Mouse (Mus musculus) T-cell, adult 2 months (primary cell): Measurements from ENCODE around the gene Efna1.
A peak's percentile ranks its signal among the peaks of the same experiment; 100 is the strongest.

Experiments
- DNase-seq: peaks from one replicate; pipeline ENCODE4 v3.0.0; 2022; ENCODE audit warnings: low spot score

Gene Efna1

DNA sequence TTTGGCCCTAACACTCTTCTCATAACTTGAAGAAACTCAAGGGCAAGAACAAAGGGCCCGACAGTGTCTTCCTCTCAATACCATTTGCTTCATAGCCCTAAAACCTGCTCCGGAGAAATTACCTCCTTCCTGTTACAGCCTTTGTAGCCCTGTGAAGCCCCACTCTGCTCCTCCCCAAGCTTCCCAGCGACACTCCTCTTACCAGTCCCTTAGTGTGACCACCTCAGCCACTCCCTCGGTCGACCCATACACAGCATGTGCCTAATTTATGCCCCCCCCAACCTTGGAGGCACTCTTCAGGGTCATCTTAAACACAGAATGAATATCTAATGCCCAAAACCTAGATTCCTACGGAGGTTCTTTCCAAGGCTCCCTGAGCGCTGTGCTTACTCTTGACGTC is 2.3 kb downstream of the Efna1 start:
- no peak for DNase-seq

- no peak for DNase-seq
Measured at GRCm38 (mm10) chr3:89278107-89278506, 2.8 kb downstream of the Efna1 start.

- DNase-seq = no peak
Measured at GRCm38 (mm10) chr3:89277281-89278021, 3.5 kb downstream of the Efna1 start.

GRCm38 (mm10) chr3:89276061-89276460 is 4.9 kb downstream of the Efna1 start:
- DNase-seq = no peak

- no peak for DNase-seq
Measured at GRCm38 (mm10) chr3:89271760-89272159, 9.2 kb downstream of the Efna1 start.

DNA sequence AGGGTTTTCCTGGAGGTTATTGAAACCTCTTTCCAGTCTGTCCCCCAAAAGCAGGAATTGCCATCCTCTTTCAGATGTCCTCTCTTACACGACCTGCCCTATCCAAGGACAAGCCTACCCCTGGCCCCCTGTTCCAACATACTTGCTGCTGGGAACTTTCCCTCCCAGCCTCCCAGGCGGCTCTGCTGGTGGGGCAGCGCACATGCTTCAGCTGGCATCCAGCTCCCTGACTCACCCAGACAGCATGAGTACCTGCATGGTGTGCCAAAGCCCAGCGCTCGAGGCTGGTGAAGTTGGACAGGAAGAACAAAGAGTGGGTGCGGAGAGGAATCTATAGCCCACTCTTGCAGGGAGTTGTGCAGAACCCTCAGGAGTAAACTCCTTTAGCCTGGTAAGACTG is 10.1 kb downstream of the Efna1 start:
- no peak for DNase-seq

DNA sequence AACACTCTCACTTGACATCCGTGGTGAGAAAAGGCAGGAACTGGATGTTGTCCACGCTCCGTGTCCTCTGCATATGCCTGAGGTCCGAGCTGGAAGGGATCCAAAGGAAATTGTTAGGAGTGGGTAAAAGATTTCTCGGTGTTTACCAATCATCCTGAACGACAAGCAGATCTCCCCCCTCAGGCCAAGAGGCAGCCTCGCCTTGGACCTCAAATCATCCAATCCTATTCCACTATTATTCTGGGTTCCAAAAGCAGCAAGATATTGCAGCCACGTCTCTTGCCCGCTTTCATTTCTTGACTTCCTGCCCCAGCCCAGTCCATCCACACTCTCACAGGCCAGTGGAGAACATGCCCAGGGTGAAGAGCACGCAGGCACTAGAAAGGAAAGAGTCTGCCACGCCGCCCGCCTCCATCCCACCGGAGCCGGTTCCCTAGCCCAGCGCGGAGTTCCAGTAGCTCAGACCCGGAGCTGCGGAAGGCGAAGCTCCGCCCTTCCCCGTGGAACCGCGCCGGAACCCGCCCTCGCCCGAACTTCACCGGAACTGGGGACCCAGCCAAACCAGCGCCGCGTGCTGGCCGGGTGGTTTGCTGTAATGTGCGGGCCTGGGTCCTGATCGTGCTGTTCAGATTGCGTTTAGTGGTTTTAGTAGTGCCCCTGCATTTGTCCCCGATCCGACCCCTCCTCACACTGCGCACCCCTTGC is 10.7 kb downstream of the Efna1 start, which contains the start of gene Slc50a1:
Gene Slc50a1, minus strand, starts transcription at position 520 of the 705 bp plus-strand sequence.
- DNase-seq = peak; percentile 70

GRCm38 (mm10) chr3:89268916-89269315 is 12.0 kb downstream of the Efna1 start:
- no peak for DNase-seq

GRCm38 (mm10) chr3:89266439-89266893 is 14.5 kb downstream of the Efna1 start:
- DNase-seq = peak; percentile 82

- DNase-seq = no peak
Measured at GRCm38 (mm10) chr3:89262417-89262816, 18.5 kb downstream of the Efna1 start.

GRCm38 (mm10) chr3:89260211-89260610 is 20.7 kb downstream of the Efna1 start:
- no peak for DNase-seq

DNA sequence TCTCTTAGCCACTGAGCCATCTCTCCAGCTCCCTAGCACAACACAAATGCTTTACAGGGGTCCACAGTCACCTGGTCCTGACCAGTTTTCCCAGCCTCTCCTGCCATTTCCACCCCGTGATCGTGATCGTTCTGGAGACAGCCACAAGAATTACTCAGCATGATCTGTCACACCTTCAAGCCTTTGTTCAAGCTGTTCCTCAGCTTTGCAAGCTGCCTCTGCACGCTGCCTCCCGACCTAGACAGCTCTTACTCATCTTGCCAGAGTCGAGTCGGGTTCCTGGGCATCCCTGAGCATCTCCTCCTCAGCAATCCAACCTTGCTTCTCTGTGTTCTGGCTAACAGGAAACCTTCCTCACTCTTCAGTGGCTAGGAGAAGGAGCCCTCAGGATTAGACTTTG is 21.9 kb downstream of the Efna1 start, which contains the start of gene Dpm3:
Gene Dpm3, plus strand, starts transcription at position 283 of the 400 bp plus-strand sequence.
- no peak for DNase-seq

GRCm38 (mm10) chr3:89256177-89256576 is 24.8 kb downstream of the Efna1 start:
- DNase-seq = no peak

- DNase-seq = no peak
Measured at GRCm38 (mm10) chr3:89254994-89255393, 25.9 kb downstream of the Efna1 start.

DNA sequence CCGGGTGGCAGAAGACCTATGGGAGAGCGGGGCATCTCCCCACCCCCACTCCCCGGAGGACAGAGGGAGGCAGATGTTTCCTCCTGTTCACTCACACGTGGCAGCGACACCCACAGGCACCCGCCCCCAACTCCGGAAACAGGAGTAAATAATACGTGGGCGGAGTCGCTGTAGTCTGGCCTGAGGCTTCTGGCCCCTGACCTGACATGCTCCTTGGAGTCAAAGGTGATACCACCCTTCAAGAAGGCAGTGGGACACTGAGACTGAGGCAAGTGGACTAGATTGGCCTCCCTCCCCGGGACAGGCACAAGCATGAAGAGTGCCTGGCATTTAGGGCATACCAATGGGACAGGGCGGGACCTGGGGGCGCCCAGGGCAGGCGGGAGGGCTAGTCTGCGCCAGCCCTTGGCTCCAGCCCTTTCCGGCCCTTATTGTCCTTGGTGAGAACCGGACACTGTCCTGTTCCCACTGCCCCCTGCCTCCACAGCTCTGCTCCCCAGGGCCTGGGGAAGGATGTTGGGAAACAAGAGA is 29.5 kb downstream of the Efna1 start:
- DNase-seq = peak; percentile 49

- DNase-seq = peak; percentile 58
Measured at GRCm38 (mm10) chr3:89250435-89251040, 30.4 kb downstream of the Efna1 start.

DNA sequence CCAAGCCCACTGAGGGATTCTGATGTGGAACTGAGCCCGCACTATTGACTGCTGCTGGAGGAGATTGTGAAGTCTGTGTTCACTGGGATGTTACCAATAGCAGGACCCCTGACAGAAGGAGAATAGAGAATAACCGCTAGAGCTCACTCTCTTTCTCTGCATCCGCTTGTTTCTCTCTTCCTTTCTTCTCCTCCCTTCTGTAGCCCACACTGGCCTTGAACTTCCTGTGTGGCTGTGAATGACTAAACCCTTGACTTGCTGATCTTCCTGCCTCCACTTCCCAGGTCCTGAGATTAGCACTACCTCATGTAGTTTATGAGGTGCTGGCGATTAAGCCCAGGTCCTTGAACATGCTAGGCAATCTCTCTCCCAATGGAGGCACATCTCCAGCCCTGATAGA is 33.5 kb downstream of the Efna1 start:
- no peak for DNase-seq

- DNase-seq = peak; percentile 86
Measured at GRCm38 (mm10) chr3:89246261-89247100, 34.5 kb downstream of the Efna1 start, which contains the start of gene Trim46. Gene Trim46, minus strand, starts transcription at chr3:89246309.

- peak; percentile 31 for DNase-seq
Measured at GRCm38 (mm10) chr3:89245688-89246171, 35.2 kb downstream of the Efna1 start, which contains the start of gene Krtcap2. Gene Krtcap2, plus strand, starts transcription at chr3:89245966.

- no peak for DNase-seq
Measured at GRCm38 (mm10) chr3:89244982-89245687, 35.8 kb downstream of the Efna1 start.
